Mouse (Mus musculus) testis, adult 2 months (tissue): ENCODE measurements at regions not wholly inside any gene's neighbourhood (a gene's known extent, or its start where the extent isn't known, plus 50 kb on each side); places are given as distances from the start of the nearest gene placed in this dataset.

Experiments
- CTCF ChIP-seq: fragments of 200-500 bp; IDR thresholded peaks from 2 replicates; pipeline ENCODE4 v1.5.1; 2012; ENCODE audit warnings: low read depth, mild to moderate bottlenecking, inconsistent platforms, low read length, moderate library complexity; ENCODE audit not compliant: control insufficient read depth, insufficient read depth, insufficient replicate concordance
- POLR2A ChIP-seq: fragments of 200-500 bp; IDR thresholded peaks from 2 replicates; pipeline ENCODE4 v1.6.1; 2012; ENCODE audit warnings: low read depth, mild to moderate bottlenecking, inconsistent platforms, low read length, moderate library complexity; ENCODE audit not compliant: control insufficient read depth

GRCm38 (mm10) chr2:17932932-17933790 is 63.6 kb downstream of the H2al2a start:
- TF ChIP-seq CTCF (no peak), POLR2A (no peak)
